Mouse (Mus musculus) forebrain, embryonic 12.5 days (tissue): Measurements from ENCODE around the gene Fip1l1. TPM values are rescaled to one million over a fixed set of nuclear protein-coding genes. Genes with fewer than 3 reads are reported as not detected.

Source experiments
- ATAC-seq: fragments of 200-750 bp; cut with Nextera tagmentation; 2 replicates; pipeline ENCODE4 v1.8.0; 2017; ENCODE audit warnings: moderate TSS enrichment; ENCODE audit not compliant: low FRiP score
- H3K27ac ChIP-seq: fragments of 300-500 bp; sonication (generic); 2 replicates; pipeline ENCODE4 v1.5.1; 2016; ENCODE audit warnings: mild to moderate bottlenecking
- H3K27me3 ChIP-seq: fragments of 300-500 bp; sonication (generic); 2 replicates; pipeline ENCODE4 v1.6.1; 2016; ENCODE audit warnings: mild to moderate bottlenecking
- H3K36me3 ChIP-seq: fragments of 300-500 bp; sonication (generic); replicated peaks from 2 replicates; pipeline ENCODE4 v1.6.1; 2016; ENCODE audit warnings: mild to moderate bottlenecking
- H3K4me1 ChIP-seq: fragments of 300-500 bp; sonication (generic); 2 replicates; pipeline ENCODE4 v1.6.1; 2016
- H3K4me2 ChIP-seq: fragments of 300-500 bp; sonication (generic); 2 replicates; pipeline ENCODE4 v1.6.1; 2016; ENCODE audit warnings: mild to moderate bottlenecking, moderate library complexity
- H3K4me3 ChIP-seq: fragments of 300-500 bp; sonication (generic); replicated peaks from 2 replicates; pipeline ENCODE4 v1.5.1; 2016; ENCODE audit warnings: mild to moderate bottlenecking
- H3K9ac ChIP-seq: fragments of 300-500 bp; sonication (generic); 2 replicates; pipeline ENCODE4 v1.6.1; 2016; ENCODE audit warnings: mild to moderate bottlenecking
- H3K9me3 ChIP-seq: fragments of 300-500 bp; sonication (generic); 2 replicates; pipeline ENCODE4 v1.6.1; 2016
- WGBS: fragments of 180-500 bp; shearing (Covaris S2); methylation state at CpG from one replicate; pipeline ENCODE4 v1.1.7; 2016; 5-methylcytosine and 5-hydroxymethylcytosine counted together
- polyA plus RNA-seq: library from polyadenylated mRNA; unstranded; fragments of >200 nt; fragmentation: Nextera tagmentation; extraction: Ambion mirVana; gene quantifications from 2 replicates; pipeline ENCODE4 v1.2.1, GENCODE M21; 2016

Fip1l1 gene
- polyA plus RNA-seq, 1 experiment from 2014 or later = 130 TPM

GRCm38 (mm10) chr5:74647584-74647984, 112.3 kb downstream of the Fip1l1 start:
- H3K4me2 ChIP-seq = no peak overlapping the region
- 70% methylated on average over 5 of the region's 6 CpGs for WGBS

GRCm38 (mm10) chr5:74648216-74648615, 113.0 kb downstream of the Fip1l1 start:
- no peaks in the 10 kb centered on the region for H3K4me1 ChIP-seq
- no peak for ATAC-seq
- 88% methylated on average over 9 of the region's 9 CpGs for WGBS

More at GRCm38 (mm10) chr5:74647584-74647984, 112.3 kb downstream of the Fip1l1 start:
- H3K4me1 ChIP-seq = no peaks in the 10 kb centered on the region
- no peaks in the 10 kb centered on the region for H3K36me3 ChIP-seq
- no peaks in the 10 kb centered on the region for H3K9me3 ChIP-seq
- no peak overlapping the region for H3K4me3 ChIP-seq
- H3K27me3 ChIP-seq = no peaks in the 10 kb centered on the region
- no peak for ATAC-seq
- no peak overlapping the region for H3K9ac ChIP-seq
- no peak overlapping the region for H3K27ac ChIP-seq

More at GRCm38 (mm10) chr5:74648216-74648615, 113.0 kb downstream of the Fip1l1 start:
- Histone ChIP-seq H3K36me3 (no peaks in the 10 kb centered on the region), H3K9ac (no peak overlapping the region), H3K4me3 (no peak overlapping the region), H3K27ac (no peak overlapping the region), H3K27me3 (no peaks in the 10 kb centered on the region), H3K4me2 (no peak overlapping the region), H3K9me3 (no peaks in the 10 kb centered on the region)

Other genes with a start within 250 kb of the Fip1l1 start
- gene Scfd2, start 3.7 kb upstream of the Fip1l1 start, polyA plus RNA-seq = 17.0 and 17.9 TPM in 2 replicates
- gene Lnx1, start 167.5 kb downstream of the Fip1l1 start, polyA plus RNA-seq = 0.80 and 0.83 TPM in 2 replicates